Mouse (Mus musculus) embryonic facial prominence, embryonic 10.5 days (tissue): Measurements from ENCODE around the gene Mrps22. TPM values are rescaled to one million over a fixed set of nuclear protein-coding genes. Genes with fewer than 3 reads are reported as not detected.

Experiments used
- DNase-seq: peaks from one replicate; pipeline ENCODE4 v3.0.0-alpha.2; 2017; ENCODE audit warnings: low spot score
- H3K27ac ChIP-seq: fragments of 300-500 bp; sonication (generic); replicated peaks from 2 replicates; pipeline ENCODE4 v1.5.1; 2016; ENCODE audit warnings: mild to moderate bottlenecking
- H3K27me3 ChIP-seq: fragments of 300-500 bp; sonication (generic); replicated peaks from 2 replicates; pipeline ENCODE4 v1.6.1; 2016; ENCODE audit warnings: low read depth, mild to moderate bottlenecking; ENCODE audit not compliant: poor library complexity, severe bottlenecking
- H3K36me3 ChIP-seq: fragments of 300-500 bp; sonication (generic); replicated peaks from 2 replicates; pipeline ENCODE4 v1.6.1; 2016; ENCODE audit warnings: mild to moderate bottlenecking, moderate library complexity
- H3K4me1 ChIP-seq: fragments of 300-500 bp; sonication (generic); 2 replicates; pipeline ENCODE4 v1.6.1; 2016
- H3K4me3 ChIP-seq: fragments of 300-500 bp; sonication (generic); 2 replicates; pipeline ENCODE4 v1.5.1; 2016; ENCODE audit warnings: mild to moderate bottlenecking, moderate library complexity
- H3K9me3 ChIP-seq: fragments of 300-500 bp; sonication (generic); 2 replicates; pipeline ENCODE4 v1.6.1; 2016; ENCODE audit warnings: mild to moderate bottlenecking
- WGBS: fragments of 180-500 bp; shearing (Covaris S2); methylation state at CpG from one replicate; pipeline ENCODE4 v1.1.7; 2016; 5-methylcytosine and 5-hydroxymethylcytosine counted together
- polyA plus RNA-seq: library from polyadenylated mRNA; unstranded; fragments of >200 nt; fragmentation: Nextera tagmentation; extraction: Ambion mirVana; gene quantifications from 2 replicates; pipeline ENCODE4 v1.2.1, GENCODE M21; 2016

The Mrps22 gene
- polyA plus RNA-seq: 80.0 and 82.5 TPM in 2 replicates

DNA sequence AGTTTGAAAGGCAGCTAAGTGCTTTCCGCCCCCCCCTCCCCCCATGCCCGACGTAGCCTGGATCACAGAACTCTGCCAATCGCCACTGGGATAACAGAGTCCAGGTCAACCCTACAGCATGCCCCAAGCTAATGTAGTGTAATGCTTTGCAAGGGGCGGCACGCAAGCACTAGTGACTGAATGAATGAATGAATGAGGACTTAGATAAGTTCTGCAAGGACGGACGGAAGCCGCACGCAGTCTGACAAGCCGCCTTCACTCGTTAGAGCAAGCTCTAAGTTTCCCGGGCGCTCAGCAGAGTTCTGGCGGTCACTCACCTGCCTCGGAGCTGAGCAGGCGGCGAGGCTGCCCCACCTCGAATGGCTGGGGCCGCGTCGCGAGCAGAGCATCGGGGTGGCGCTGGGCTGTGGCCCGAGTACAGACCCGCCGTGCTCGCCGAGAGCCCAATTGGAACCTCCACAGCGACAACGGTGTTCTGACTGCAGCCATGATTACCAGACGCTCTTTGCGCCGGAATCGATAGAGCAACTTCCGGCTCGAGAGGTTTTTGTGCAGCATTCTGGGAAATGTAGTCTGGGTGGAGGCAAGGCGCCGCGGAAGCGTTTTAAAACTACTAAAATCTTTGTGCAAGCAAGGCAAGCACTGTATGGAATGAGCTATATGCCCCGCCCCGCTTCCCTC, at the start of gene Mrps22:
TSS of gene Mrps22 (minus strand) at position 505 of the 681 bp plus-strand sequence.
- WGBS: under 1% methylated on average over 44 of the region's 44 CpGs
- peak; percentile 87 for DNase-seq
- H3K27ac ChIP-seq: peak within 1 kb of the TSS; percentile 87
- no peaks in the 10 kb centered on the region for H3K9me3 ChIP-seq
- H3K27me3 ChIP-seq: no peaks in the 10 kb centered on the region
- peaks cover 11% of the 10 kb centered on the region for H3K4me1 ChIP-seq
- H3K36me3 ChIP-seq: peaks cover 28% of the 10 kb centered on the region
- H3K4me3 ChIP-seq: peak within 1 kb of the TSS; percentile 96

DNA sequence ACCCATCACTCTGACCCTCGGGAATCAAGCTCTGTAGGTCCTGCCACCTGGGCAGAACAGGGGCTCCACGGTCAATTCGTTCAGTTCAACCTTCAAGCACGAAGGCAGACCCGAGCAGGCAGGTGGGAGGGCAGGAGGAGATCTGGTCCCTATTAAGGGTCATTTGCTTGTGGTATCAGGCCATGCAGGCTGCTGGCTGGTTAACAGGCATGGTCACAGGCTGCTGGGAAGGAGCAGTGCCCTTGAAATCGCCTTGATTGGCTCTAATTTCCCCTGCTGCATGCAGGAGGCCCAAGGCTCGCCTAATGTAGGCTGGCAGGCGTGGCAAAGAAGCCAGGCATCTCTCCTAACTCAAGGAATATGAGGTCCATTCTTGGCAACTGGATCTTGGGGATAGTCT, 49.1 kb upstream of the Mrps22 start:
- no peaks in the 10 kb centered on the region for H3K9me3 ChIP-seq
- peaks cover 36% of the 10 kb centered on the region; the same call in 1 of the 2 replicates for H3K27me3 ChIP-seq
- H3K36me3 ChIP-seq: no peaks in the 10 kb centered on the region
- no peak overlapping the region for H3K4me3 ChIP-seq
- 49% methylated on average over 8 of the region's 8 CpGs for WGBS
- peaks cover 39% of the 10 kb centered on the region for H3K4me1 ChIP-seq
- DNase-seq: peak; percentile 57
- H3K27ac ChIP-seq: 0 out of 2 replicates have a peak overlapping the region, but pooled peaks have one; percentile 25

DNA sequence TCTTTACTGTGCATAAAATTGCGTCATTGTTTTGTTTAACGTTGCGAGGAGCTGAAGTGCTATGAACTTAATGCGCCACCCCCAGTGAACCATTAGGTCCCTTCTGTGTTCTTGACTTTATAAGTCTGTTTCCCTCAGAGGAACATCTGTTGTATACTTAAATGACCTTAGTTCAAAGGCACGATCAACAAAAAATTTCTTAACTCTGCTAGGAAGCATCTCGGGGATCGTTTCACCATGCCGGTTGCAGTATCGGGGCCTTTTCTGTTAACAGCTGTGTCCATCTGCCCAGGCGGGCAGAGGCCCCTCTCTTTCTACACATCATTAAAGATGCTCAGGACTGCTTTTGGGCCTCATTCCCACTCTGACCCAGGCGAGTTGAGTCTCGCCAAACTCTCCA, 46.0 kb upstream of the Mrps22 start:
- no peaks in the 10 kb centered on the region for H3K9me3 ChIP-seq
- peaks cover 51% of the 10 kb centered on the region for H3K27me3 ChIP-seq
- 0 out of 2 replicates have a peak overlapping the region, but pooled peaks have one; percentile 2 for H3K27ac ChIP-seq
- no peak for DNase-seq
- H3K36me3 ChIP-seq: no peaks in the 10 kb centered on the region
- no peak overlapping the region for H3K4me3 ChIP-seq
- peaks cover 31% of the 10 kb centered on the region for H3K4me1 ChIP-seq
- WGBS: 81% methylated on average over 12 of the region's 12 CpGs

DNA sequence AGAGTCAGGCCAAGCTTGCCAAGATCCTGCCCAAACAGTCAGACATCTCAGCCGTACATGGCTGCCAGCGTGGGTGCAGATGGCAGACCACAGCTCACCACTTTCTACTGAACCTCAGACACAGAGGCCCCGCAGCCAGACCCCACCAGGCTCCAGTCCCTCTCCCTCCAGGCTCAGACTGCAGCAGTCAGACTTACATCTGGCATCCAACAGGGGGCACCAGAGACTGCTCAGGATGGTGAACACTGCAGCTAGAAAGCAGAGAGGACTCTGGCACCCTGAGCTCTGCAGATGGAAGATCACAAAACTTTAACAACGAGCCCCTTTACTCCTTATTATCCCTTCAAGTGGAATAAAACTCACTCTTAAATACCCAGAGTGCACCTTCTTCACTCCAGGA, 44.3 kb upstream of the Mrps22 start:
- H3K9me3 ChIP-seq: no peaks in the 10 kb centered on the region
- peak; percentile 83 for DNase-seq
- H3K4me1 ChIP-seq: peaks cover 15% of the 10 kb centered on the region
- H3K27ac ChIP-seq: no peak overlapping the region
- H3K4me3 ChIP-seq: no peak overlapping the region
- 31% methylated on average over 4 of the region's 4 CpGs for WGBS
- peaks cover 49% of the 10 kb centered on the region for H3K27me3 ChIP-seq
- H3K36me3 ChIP-seq: no peaks in the 10 kb centered on the region

DNA sequence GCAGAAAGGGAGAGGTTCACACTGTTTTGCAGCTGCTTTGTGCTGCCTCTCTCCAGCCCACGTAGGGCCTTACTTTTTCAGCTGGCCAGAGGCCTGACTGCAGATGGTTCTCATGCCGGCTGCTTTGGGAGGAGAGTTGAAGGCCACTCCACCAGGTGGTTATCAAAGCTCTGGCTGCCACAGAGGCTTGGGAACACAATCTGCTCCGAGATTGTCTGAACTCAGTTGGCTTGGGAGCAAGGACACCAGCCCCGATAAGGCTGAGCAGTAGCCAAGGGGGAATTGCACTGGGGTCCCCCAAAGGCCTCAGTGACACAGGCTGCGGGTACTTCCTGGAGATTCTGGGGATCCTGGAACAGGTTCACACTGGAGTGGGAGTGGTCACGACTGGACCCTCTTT, 40.7 kb upstream of the Mrps22 start:
- WGBS: 81% methylated on average over 6 of the region's 6 CpGs
- Histone ChIP-seq H3K9me3 (no peaks in the 10 kb centered on the region), H3K27ac (no peak overlapping the region), H3K36me3 (no peaks in the 10 kb centered on the region), H3K4me1 (peaks cover 11% of the 10 kb centered on the region), H3K4me3 (no peak overlapping the region), H3K27me3 (peaks cover 52% of the 10 kb centered on the region)
- DNase-seq: no peak

- H3K4me3 ChIP-seq: no peak overlapping the region
- H3K27me3 ChIP-seq: peaks cover 2% of the 10 kb centered on the region; the same call in 1 of the 2 replicates
- WGBS: 75% methylated on average over 13 of the region's 13 CpGs
- DNase-seq: peak; percentile 35
- no peaks in the 10 kb centered on the region for H3K9me3 ChIP-seq
- no peaks in the 10 kb centered on the region for H3K36me3 ChIP-seq
- H3K4me1 ChIP-seq: peaks cover 27% of the 10 kb centered on the region
- peak overlapping the region; percentile 35; the same call in 1 of the 2 replicates for H3K27ac ChIP-seq
Measured at GRCm38 (mm10) chr9:98633287-98634162, 32.1 kb upstream of the Mrps22 start.

DNA sequence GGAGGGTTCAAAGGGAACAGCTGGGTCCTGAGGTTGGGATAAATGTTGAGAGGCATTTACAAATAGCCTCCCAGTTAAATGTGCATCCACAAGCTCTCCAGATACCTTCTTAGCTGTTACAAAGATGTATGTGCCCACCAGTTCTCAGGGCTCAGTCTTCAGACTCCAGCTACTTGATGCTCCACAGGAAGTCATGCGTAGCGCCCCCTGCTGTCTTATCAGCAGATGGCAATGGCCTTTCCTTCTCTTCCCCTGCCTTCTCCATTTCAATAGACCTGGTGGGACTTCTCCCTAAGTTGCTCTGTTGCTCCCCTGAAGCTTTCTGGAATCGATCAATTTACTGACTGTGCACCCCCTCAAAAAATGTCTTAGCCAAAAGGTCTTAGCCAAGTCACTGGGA, 27.0 kb upstream of the Mrps22 start:
- peaks cover 26% of the 10 kb centered on the region; the same call in 1 of the 2 replicates for H3K27me3 ChIP-seq
- 41% methylated on average over 3 of the region's 3 CpGs for WGBS
- H3K9me3 ChIP-seq: no peaks in the 10 kb centered on the region
- no peaks in the 10 kb centered on the region for H3K36me3 ChIP-seq
- H3K27ac ChIP-seq: no peak overlapping the region
- no peak for DNase-seq
- peaks cover 20% of the 10 kb centered on the region for H3K4me1 ChIP-seq
- H3K4me3 ChIP-seq: no peak overlapping the region

- no peak for DNase-seq
- H3K4me1 ChIP-seq: peaks cover 11% of the 10 kb centered on the region
- no peaks in the 10 kb centered on the region for H3K9me3 ChIP-seq
- H3K27me3 ChIP-seq: no peaks in the 10 kb centered on the region
- 74% methylated on average over 4 of the region's 4 CpGs for WGBS
- H3K27ac ChIP-seq: no peak overlapping the region
- no peaks in the 10 kb centered on the region for H3K36me3 ChIP-seq
- no peak overlapping the region for H3K4me3 ChIP-seq
Measured at GRCm38 (mm10) chr9:98604896-98605295, 3.4 kb upstream of the Mrps22 start.

- no peak for DNase-seq
- 53% methylated on average over 11 of the region's 11 CpGs for WGBS
- Histone ChIP-seq H3K36me3 (peaks cover 22% of the 10 kb centered on the region), H3K27me3 (no peaks in the 10 kb centered on the region), H3K27ac (peak overlapping the region; percentile 87), H3K4me1 (peaks cover 11% of the 10 kb centered on the region), H3K9me3 (no peaks in the 10 kb centered on the region), H3K4me3 (peak overlapping the region; percentile 96)
Measured at GRCm38 (mm10) chr9:98601837-98602359, 438 bp upstream of the Mrps22 start.

DNA sequence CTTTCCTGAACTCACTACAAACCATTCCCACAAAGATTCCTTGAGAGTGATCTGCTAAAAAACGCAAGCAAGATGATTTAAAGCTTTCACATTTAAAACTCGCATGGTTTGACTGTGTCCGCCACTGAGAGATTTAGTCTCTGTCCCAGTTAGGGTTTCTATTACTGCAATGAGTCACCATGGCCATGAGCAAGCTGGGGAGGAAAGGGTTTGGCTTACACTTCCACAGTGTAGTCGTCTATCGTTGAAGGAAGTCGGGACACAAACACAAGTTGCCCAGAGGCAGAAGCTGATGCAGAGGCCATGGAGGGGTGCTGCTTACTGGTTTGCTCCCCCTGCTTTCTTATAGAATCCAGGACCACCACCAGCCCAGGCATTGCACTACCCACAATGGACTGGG, 1.4 kb downstream of the Mrps22 start:
- Histone ChIP-seq H3K9me3 (no peaks in the 10 kb centered on the region), H3K27ac (no peak overlapping the region), H3K27me3 (no peaks in the 10 kb centered on the region), H3K4me3 (peak overlapping the region; percentile 96), H3K4me1 (peaks cover 11% of the 10 kb centered on the region), H3K36me3 (peaks cover 40% of the 10 kb centered on the region)
- DNase-seq: no peak
- 83% methylated on average over 6 of the region's 6 CpGs for WGBS

DNA sequence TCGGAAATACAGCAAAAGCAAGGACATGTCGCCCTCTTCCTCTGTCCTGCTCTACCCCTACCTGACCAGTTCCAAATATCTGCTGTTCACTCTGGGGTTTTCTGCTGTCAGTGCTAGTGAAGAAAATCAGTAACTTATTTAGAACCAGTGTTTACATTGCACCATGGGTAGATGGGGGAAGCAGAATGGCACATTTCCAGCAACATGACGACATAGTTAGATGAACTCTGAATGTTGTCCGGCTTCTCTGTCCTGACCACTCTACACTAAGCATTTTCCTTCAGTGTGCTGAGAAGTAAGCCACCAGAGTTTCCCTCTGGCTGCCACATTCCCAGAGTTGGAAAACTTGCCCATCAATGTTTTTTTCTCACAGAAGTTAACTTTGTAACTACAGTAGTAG, 17.6 kb downstream of the Mrps22 start:
- DNase-seq: no peak
- WGBS: 95% methylated on average over 4 of the region's 4 CpGs

More for the DNA sequence above, 17.6 kb downstream of the Mrps22 start:
- peaks cover 99% of the 10 kb centered on the region for H3K36me3 ChIP-seq
- H3K9me3 ChIP-seq: no peaks in the 10 kb centered on the region
- H3K27ac ChIP-seq: no peak overlapping the region
- no peaks in the 10 kb centered on the region for H3K4me1 ChIP-seq
- no peaks in the 10 kb centered on the region for H3K27me3 ChIP-seq
- no peak overlapping the region for H3K4me3 ChIP-seq
